In genomic region chr5:30175811-30176210, GRCm38 (mm10) we compare ENCODE assay signal across 19 mouse cellular contexts. TPM values are rescaled to one million over a fixed set of nuclear protein-coding genes. Genes with fewer than 3 reads are reported as not detected.
"Had no signal": no experiment of that assay in that cellular context is flagged by ENCODE, and none has a peak within 500 bp of the region (broad histone marks: within the 10 kb centered on the region; RNA-seq: fewer than 3 reads in every experiment).

No protein-coding gene starts in this region.

- DNase-seq: kidney, postnatal 10 days; layer of hippocampus, postnatal 36 days; liver, embryonic 13.5 days; lung, adult 2 months; lung, postnatal 14 days; lung, postnatal 4 days; midbrain, embryonic 14.5 days; thymus, adult 18-20 months; thymus, postnatal 14 days; thymus, postnatal 4 days had no signal

- H3K4me3 ChIP-seq: kidney, embryonic 15.5 days; left cerebral cortex, adult 2 months; liver, embryonic 13.5 days had no signal

- H3K27ac ChIP-seq: kidney, embryonic 15.5 days; left cerebral cortex, adult 2 months; liver, embryonic 13.5 days had no signal

RNA-seq across cellular contexts. Expression of gene Adgrf3, which starts 29.7 kb away (rescaled TPM):
- total RNA-seq: layer of hippocampus, adult 8-10 months; layer of hippocampus, postnatal 10 days; layer of hippocampus, postnatal 36 days; left cerebral cortex, adult 2 months; left cerebral cortex, postnatal 10 days; left cerebral cortex, postnatal 36 days; liver, adult 2 months; megakaryocyte-erythroid progenitor cell, adult 5-6 weeks; midbrain, postnatal 0 days had no signal
